Mouse (Mus musculus) liver, adult 2 months (tissue): ENCODE measurements around the gene Ric8b. TPM values are rescaled to one million over a fixed set of nuclear protein-coding genes. Genes with fewer than 3 reads are reported as not detected.

Experiments
- DNase-seq: peaks from one replicate; pipeline ENCODE4 v3.0.0-alpha.2; 2011; ENCODE audit warnings: low read depth, low spot score; ENCODE audit errors: extremely low read depth
- H3K27ac ChIP-seq: fragments of 200-500 bp; replicated peaks from 2 replicates; pipeline ENCODE4 v1.5.1; 2012; ENCODE audit warnings: low read depth, mild to moderate bottlenecking, control low read depth, inconsistent platforms, low read length; ENCODE audit not compliant: insufficient read depth
- H3K27me3 ChIP-seq: fragments of 200-500 bp; 2 replicates; pipeline ENCODE4 v1.6.1; 2012; ENCODE audit warnings: mild to moderate bottlenecking, moderate library complexity, low read length, inconsistent platforms; ENCODE audit not compliant: control insufficient read depth, insufficient read depth
- H3K36me3 ChIP-seq: fragments of 200-500 bp; 2 replicates; pipeline ENCODE4 v1.6.1; 2012; ENCODE audit warnings: low read length, inconsistent platforms; ENCODE audit not compliant: control insufficient read depth, insufficient read depth
- H3K4me1 ChIP-seq: fragments of 200-500 bp; 2 replicates; pipeline ENCODE4 v1.6.1; 2011; ENCODE audit warnings: low read length; ENCODE audit not compliant: control insufficient read depth, insufficient read depth
- H3K4me3 ChIP-seq: fragments of 200-500 bp; 2 replicates; pipeline ENCODE4 v1.5.1; 2011; ENCODE audit warnings: low read depth, mild to moderate bottlenecking, control low read depth, low read length, moderate library complexity; ENCODE audit not compliant: insufficient read depth
- H3K79me2 ChIP-seq: fragments of 200-500 bp; 2 replicates; pipeline ENCODE4 v1.6.1; 2012; ENCODE audit warnings: inconsistent platforms, mild to moderate bottlenecking, low read length, moderate library complexity; ENCODE audit not compliant: control insufficient read depth, insufficient read depth
- H3K9ac ChIP-seq: fragments of 200-500 bp; 2 replicates; pipeline ENCODE4 v1.6.1; 2012; ENCODE audit warnings: low read depth, mild to moderate bottlenecking, control low read depth, inconsistent platforms, low read length
- CTCF ChIP-seq: fragments of 200-500 bp; IDR thresholded peaks from 2 replicates; pipeline ENCODE4 v1.5.1; 2011; ENCODE audit warnings: low read depth, low read length, control low read depth
- POLR2A ChIP-seq: fragments of 200-500 bp; IDR thresholded peaks from 2 replicates; pipeline ENCODE4 v1.6.1; 2011; ENCODE audit warnings: low read length, control low read depth; ENCODE audit not compliant: insufficient read depth; ENCODE audit errors: extremely low read depth
- WGBS: fragments of 180-500 bp; shearing (Covaris S2); methylation state at CpG from one replicate; pipeline ENCODE4 v1.1.7; 2018; 5-methylcytosine and 5-hydroxymethylcytosine counted together
- polyA plus RNA-seq: library from polyadenylated mRNA; depleted of rRNA; stranded (reverse); fragments of >200 nt; gene quantifications from 2 replicates; pipeline ENCODE4 v1.2.3, GENCODE M21; 2012
- total RNA-seq: library from RNA; depleted of rRNA; stranded (reverse); fragments of >200 nt; gene quantifications from 2 replicates; pipeline ENCODE4 v1.2.3, GENCODE M21; 2014

Gene Ric8b
- total and polyA plus RNA-seq, 2 experiments: 5.1 to 7.1 TPM

- WGBS: 74% methylated on average over 4 of the region's 4 CpGs
- DNase-seq: no peak
- Histone ChIP-seq H3K4me3 (no peak overlapping the region), H3K9ac (no peak overlapping the region), H3K27ac (no peak overlapping the region), H3K27me3 (no peaks in the 10 kb centered on the region), H3K4me1 (peaks cover 4% of the 10 kb centered on the region), H3K36me3 (peaks cover 16% of the 10 kb centered on the region), H3K79me2 (peaks cover 4% of the 10 kb centered on the region; the same call in 1 of the 2 replicates)
- TF ChIP-seq POLR2A (no peak), CTCF (no peak)
Measured at GRCm38 (mm10) chr10:84956173-84956572, 38.8 kb downstream of the Ric8b start.

- Histone ChIP-seq H3K27ac (no peak overlapping the region), H3K27me3 (no peaks in the 10 kb centered on the region), H3K4me1 (peaks cover 4% of the 10 kb centered on the region), H3K9ac (no peak overlapping the region), H3K36me3 (peaks cover 24% of the 10 kb centered on the region), H3K4me3 (no peak overlapping the region), H3K79me2 (0 out of 2 replicates have a peak, but pooled peaks cover 4% of the 10 kb centered on the region)
- no peak for DNase-seq
- 99% methylated on average over 2 of the region's 2 CpGs for WGBS
- TF ChIP-seq POLR2A: no peak
- TF ChIP-seq CTCF: no peak
Measured at GRCm38 (mm10) chr10:84958597-84958996, 41.2 kb downstream of the Ric8b start.

- H3K4me1 ChIP-seq: peaks cover 2% of the 10 kb centered on the region; the same call in 1 of the 2 replicates
- no peaks in the 10 kb centered on the region for H3K27me3 ChIP-seq
- H3K9ac ChIP-seq: no peak overlapping the region
- no peak overlapping the region for H3K4me3 ChIP-seq
- TF ChIP-seq POLR2A: no peak
- no peak for TF ChIP-seq CTCF
- H3K36me3 ChIP-seq: peaks cover 25% of the 10 kb centered on the region
- H3K27ac ChIP-seq: no peak overlapping the region
- no peaks in the 10 kb centered on the region for H3K79me2 ChIP-seq
- whole genome bisulfite sequencing: 78% methylated on average over 12 of the region's 12 CpGs
- no peak for DNase-seq
Measured at GRCm38 (mm10) chr10:84960380-84960930, 43.0 kb downstream of the Ric8b start.

GRCm38 (mm10) chr10:84963126-84963525 lies 45.7 kb downstream of the Ric8b start:
- Histone ChIP-seq H3K79me2 (no peaks in the 10 kb centered on the region), H3K27me3 (no peaks in the 10 kb centered on the region), H3K9ac (no peak overlapping the region), H3K27ac (no peak overlapping the region), H3K4me3 (no peak overlapping the region), H3K4me1 (peaks cover 2% of the 10 kb centered on the region; the same call in 1 of the 2 replicates), H3K36me3 (peaks cover 20% of the 10 kb centered on the region)
- WGBS: 88% methylated on average over 5 of the region's 5 CpGs
- DNase-seq: no peak
- no peak for TF ChIP-seq POLR2A
- no peak for TF ChIP-seq CTCF

- no peak overlapping the region for H3K9ac ChIP-seq
- H3K27ac ChIP-seq: no peak overlapping the region
- WGBS: 92% methylated on average over 3 of the region's 3 CpGs
- H3K4me3 ChIP-seq: no peak overlapping the region
- no peak for TF ChIP-seq CTCF
- H3K36me3 ChIP-seq: peaks cover 19% of the 10 kb centered on the region
- H3K79me2 ChIP-seq: no peaks in the 10 kb centered on the region
- peaks cover 2% of the 10 kb centered on the region; the same call in 1 of the 2 replicates for H3K4me1 ChIP-seq
- no peak for DNase-seq
- H3K27me3 ChIP-seq: no peaks in the 10 kb centered on the region
Measured at GRCm38 (mm10) chr10:84963726-84964125, 46.3 kb downstream of the Ric8b start.

- no peaks in the 10 kb centered on the region for H3K27me3 ChIP-seq
- H3K27ac ChIP-seq: no peak overlapping the region
- no peaks in the 10 kb centered on the region for H3K4me1 ChIP-seq
- H3K9ac ChIP-seq: no peak overlapping the region
- no peak for DNase-seq
- H3K4me3 ChIP-seq: no peak overlapping the region
- TF ChIP-seq POLR2A: no peak
- no peak for TF ChIP-seq CTCF
- no peaks in the 10 kb centered on the region for H3K79me2 ChIP-seq
- WGBS: 94% methylated on average over 2 of the region's 2 CpGs
- peaks cover 18% of the 10 kb centered on the region for H3K36me3 ChIP-seq
Measured at GRCm38 (mm10) chr10:84966542-84966941, 49.1 kb downstream of the Ric8b start.
